Mouse (Mus musculus) induced T-regulatory cell, adult 2 months (primary cell): ENCODE measurements around the gene Polg2.
"Not testable (repeated sequence)": the region's sequence is repeated elsewhere in the genome, so short reads cannot be mapped to it uniquely, and the experiment has no call there.

Experiments used
- DNase-seq: peaks from one replicate; pipeline ENCODE4 v3.0.0-alpha.2; 2012; ENCODE audit warnings: low read depth

Gene Polg2

GRCm38 (mm10) chr11:106779388-106780088 lies at the start of gene Polg2:
Gene Polg2 (minus strand): TSS chr11:106779537.
- DNase-seq, result peak; percentile 98

- DNase-seq, result no peak
Measured at GRCm38 (mm10) chr11:106828079-106828478, 48.7 kb upstream of the Polg2 start.

DNA sequence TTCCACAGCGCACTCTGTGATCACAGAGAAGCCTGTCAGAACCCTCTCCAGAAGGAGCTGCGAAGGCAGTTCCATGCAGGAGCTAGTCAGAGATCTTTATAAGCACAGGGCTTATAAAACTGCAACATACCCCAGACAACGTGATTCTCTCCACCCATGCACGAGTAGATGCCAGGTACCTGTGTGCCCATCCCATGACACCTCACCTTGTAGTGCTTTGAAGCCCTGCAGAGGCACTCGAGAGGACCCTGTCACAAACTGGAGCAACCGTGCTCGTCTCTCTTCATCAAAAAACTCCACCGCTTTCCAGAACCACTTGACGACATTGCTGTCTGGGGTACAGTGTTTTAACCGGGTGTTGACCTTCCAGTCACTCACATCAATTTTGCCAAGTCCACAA lies 45.1 kb upstream of the Polg2 start:
- DNase-seq, result no peak

DNA sequence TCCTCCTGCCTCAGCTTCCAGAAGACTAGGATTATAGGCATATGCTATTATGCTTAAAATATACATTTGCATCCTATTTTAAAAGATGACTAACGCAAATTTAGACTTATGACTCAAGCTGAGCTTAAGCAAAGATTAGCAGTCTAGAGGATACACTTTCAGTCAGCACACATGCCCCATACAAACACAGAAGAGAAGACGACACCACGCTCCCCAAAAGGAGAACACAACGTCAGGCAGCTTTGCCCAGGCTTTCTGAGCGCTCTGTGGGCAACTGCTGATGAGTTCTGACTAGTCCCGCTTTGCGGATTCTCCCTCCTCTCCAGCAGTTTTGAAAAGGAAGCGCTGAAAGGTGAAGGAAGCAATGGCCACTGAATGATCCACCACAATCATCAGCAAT lies 44.4 kb upstream of the Polg2 start:
- DNase-seq, result no peak

DNA sequence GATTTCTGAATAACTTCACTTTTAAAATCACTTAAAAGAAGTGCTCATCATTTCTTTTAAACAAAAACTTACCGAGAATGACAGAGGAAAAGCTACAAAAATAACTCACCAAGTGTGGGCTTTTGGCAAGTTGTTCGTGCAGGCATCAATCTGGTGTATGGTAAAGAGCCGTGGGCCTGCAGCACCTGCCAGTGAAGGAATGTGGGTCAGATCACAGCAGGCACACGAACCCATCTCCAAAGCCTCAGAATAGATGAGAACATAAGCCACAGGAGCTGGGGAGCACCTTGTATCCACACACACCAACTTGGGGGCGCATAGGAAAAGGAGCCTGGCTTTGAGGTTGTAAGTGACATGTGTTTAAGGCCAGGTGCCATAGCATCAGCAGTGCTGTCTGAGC lies 43.6 kb upstream of the Polg2 start:
- no peak for DNase-seq

DNA sequence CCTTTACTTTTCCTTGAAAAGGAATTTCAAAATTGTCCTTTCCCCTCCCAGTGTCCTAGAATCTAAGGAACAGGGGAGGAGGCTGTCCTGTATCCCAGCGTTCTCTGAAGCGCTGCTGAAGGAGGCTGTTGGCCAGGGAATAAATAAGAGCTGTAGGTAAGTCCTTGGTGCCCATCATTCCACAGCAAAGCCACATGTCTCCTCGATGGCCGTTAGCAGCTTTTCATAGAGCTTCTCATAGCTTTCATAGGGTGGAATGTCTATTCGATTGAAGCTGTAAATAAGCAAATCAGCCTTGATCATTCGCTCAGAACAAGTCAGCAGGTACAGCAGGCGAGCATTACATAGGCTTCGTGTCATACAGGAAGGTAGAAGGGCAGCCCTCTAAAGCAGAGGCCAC lies 43.2 kb upstream of the Polg2 start:
- no peak for DNase-seq

DNA sequence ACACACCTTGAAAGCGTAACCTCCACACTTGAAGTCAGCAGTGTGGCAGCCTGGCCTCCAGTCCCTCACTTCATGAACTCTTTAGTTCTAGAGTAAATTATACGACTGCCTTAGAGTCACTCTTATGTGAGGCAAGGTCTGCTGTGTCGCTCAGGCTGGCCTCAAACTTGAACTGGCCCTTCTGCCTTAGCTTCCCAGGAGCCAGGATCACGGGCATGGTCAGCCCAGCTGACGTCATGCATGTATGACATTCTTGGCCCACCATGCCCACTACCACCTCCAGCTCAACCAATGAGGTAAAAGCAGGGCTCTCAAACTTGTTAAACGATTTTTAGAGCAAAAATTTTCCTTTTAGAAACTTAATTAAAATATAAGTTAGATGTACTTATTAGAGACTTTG lies 42.1 kb upstream of the Polg2 start:
- no peak for DNase-seq

DNA sequence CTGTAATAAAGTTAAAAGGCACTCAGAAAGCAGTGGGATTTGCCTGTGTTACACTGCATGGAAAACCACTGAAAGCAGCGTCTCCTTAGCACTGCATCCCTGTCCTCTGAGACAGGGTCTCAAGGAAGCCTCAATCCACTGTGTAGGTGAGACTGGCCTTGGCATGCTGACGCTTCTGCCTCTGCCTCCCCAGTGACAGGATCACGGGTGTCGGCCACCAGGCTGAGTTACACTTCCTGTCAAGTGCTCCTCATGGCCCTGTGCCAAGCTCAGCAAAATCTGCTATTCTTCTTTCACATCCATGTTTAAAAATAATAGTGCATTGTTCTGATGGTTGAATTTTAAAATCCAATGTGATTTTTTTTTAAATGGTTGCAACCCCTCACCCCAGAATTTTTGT lies 41.6 kb upstream of the Polg2 start:
- peak; percentile 20 for DNase-seq

DNA sequence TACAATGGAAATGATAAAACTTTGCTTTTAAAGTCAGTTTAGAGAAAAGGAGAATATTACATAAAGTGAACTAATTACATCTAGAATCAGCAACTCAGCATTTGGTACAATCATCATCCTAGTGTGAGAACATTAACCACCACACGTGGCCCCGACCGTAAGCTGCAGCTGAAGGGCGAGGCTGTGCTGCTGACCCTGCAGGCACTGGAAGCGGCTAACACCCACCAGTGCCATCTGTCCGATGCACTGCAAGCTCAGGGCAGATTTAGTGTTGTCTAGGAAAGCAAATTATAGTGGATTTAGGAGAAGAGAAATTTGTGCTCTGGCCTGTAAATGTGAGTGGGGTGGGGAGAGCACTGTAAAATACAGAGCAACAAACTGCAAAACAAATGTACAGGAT lies 40.9 kb upstream of the Polg2 start:
- no peak for DNase-seq

GRCm38 (mm10) chr11:106819595-106819994 lies 40.3 kb upstream of the Polg2 start:
- DNase-seq, result no peak

DNA sequence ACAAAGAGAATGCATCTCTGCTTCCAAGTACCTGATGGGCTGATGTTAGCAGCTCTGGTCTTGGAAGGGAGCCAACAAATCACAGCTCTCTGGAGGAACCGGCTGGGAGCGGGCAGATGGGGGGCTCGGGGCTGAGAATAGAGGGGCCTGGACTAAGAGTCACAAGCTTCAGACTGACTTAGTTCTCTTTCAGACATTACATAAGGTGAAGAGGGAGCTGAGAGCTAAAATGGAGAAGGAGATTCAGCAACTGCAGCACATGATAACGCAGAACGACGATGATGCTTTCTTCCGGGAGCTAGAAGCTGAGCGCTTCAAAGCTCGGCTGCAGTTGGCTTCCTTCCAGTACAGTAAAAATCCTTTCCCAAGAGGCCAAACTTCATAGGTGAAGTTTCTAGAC lies 39.0 kb upstream of the Polg2 start:
- no peak for DNase-seq

GRCm38 (mm10) chr11:106817808-106818207 lies 38.5 kb upstream of the Polg2 start:
- no peak for DNase-seq

GRCm38 (mm10) chr11:106817156-106817555 lies 37.8 kb upstream of the Polg2 start:
- DNase-seq, result no peak

DNA sequence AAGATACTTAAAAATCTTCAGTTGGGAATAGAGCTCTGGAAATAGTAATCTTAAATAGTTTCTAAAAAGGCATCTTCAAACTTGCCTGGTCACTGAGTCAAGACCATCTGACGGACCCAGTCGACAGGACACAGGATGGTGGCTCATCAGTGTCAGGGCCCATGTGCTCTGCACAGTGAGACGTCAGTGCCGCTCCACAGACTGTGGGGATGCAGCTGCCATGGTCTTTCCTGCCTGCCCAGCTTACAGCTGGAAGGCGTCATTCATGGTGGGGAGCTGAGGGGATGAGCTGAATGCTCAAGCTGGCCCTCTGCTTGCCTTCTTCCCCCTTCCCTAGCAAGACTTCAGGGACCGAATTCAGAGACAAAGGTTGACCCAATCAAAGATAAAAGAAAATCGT lies 37.0 kb upstream of the Polg2 start:
- no peak for DNase-seq

DNA sequence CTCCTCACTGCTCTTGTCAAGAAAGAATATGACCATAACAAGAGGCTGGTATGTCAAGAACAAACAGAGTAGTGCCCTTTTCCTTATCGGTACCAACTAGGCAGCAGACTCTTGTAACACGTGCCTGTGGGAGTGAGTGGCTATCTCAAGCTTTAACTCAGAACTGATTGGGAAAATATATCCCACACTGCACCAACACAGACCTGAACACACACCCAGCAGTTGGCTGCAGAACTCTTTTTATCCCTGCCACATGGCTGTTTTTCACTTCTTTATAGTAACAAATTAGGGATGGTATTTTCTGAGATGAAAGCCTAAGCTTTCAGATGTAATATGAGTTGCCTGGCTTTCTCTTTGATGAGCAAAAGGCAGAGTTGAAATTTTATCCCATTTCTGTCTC lies 36.4 kb upstream of the Polg2 start:
- DNase-seq, result no peak

DNA sequence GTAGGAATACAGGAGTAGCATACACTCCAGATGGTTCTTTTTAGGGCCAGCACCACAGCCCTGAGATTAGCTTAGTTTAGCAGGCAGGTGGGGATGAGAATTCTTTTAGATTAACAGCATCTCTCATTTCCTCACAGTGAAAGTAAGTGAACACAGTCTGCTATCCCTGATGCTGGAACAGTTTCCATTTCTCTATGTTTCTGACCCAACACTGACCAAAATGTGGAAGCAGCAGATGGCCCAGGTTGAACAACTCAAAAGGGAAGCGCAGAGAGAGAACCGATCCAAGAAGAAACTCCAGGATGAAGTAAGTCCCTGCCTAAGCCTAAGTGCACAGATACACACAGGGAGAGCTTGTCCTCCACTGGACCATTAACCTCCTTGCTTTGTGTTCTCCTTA lies 36.0 kb upstream of the Polg2 start:
- DNase-seq, result no peak

DNA sequence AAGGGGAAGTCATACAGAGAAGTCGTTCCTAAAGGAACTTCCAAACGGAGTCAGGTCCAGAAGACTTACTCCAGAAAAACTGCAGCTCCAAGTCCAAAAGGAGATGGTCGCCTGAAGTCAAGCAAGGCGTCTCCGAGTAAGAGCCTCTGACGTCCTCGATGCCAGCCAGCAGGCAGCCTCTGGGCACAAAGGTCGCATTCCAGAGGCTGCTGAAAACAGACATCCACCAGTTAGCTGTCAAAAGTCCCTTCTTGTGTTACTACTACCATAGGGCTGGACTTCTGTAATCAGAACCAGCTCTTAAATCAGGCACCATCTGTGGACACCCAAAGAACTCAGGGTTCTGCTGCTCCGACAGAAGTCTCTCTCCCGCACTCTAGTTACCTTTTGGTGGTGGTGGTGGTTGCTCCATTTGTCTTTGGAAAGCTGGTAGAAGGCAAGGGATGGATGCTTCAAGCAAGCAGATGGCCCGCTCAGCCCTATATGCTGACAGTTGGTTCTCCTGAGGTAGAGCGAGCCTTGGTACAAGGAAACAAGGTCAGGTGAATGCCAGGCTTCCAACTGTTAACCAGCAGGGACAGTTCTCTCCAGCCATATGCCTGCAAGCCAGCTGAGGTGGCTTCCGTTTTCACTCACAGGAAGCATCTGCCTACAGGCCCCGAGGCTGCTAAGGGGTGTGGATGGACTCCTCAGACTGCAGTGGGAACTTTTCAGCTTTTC lies 35.4 kb upstream of the Polg2 start:
- no peak for DNase-seq

DNA sequence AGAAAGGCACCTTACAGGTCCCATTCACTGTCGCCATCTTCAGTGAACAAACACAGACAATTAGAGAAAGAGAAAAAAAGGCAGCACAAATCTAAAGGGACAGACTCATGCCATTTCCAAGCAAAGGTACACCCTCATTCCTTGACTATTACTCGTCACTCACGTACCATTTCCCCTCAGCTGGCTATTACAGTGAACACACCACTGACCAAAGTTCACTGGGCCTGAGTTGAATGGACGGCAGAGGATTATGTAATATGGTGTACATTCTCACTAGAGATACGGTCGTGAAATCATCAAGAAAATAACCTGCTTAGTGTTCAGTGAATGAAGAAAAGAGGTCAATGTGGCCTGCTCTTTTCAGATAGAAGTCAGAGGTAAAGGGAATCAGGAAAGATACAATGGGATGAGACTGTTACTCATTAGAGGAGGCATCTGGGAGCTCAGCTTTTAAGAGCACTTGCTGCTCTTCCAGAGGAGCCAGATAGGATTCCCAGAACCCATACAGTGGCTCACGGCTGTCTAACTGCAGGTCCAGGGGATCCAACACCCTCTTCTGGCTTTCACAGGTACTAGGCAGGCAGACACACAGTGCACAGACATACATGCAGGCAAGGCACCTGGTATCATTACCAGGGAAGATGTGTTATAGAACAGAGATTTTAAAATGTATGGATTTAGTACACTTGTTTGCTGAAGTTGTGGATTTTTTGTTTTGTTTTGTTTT lies 33.2 kb upstream of the Polg2 start:
- DNase-seq, result no peak

DNA sequence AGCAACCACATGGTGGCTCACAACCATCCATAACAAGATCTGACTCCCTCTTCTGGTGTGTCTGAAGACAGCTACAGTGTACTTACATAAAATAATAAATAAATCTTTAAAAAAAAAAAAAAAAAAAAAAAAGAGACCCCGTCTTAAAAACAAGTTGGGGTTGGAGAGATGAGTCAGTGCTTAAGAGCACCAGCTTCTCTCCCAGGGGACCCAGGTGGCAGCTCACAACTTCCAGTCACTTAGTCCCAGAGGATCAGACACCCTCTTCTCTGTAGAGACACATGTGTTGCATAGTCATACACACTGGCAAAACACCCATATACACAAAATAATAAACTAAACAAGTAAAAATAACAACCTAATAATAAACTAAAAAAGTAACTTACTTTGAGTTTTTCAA lies 28.1 kb upstream of the Polg2 start:
- not testable (repeated sequence) for DNase-seq

DNA sequence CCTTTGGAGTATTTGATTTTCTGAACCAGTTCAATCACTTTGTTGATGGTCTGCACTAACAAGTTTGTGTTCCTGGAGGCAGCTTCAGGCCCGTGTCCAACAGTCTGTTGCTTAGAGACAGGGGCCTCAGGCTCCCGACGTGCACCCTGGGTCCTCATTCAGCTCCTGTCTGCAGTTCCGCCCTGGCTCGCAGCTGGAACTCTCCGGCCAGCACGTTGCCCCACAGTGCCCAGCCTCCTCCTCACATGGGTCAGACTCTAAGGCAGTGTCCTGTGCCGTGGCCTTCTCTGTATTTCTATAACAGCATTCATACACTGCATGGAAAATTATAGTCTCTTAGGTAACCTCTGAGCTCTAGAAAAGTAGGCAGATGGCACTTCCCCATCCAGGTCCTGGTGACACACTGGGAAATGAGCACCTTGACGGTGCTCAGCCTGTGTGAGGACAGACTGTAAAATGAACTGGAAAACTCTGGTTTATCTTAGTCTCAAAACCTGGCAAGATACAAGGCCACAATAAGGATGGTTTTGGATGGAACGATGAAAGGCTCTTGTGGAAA lies 22.8 kb upstream of the Polg2 start:
- no peak for DNase-seq

GRCm38 (mm10) chr11:106795679-106796078 lies 16.3 kb upstream of the Polg2 start:
- no peak for DNase-seq

DNA sequence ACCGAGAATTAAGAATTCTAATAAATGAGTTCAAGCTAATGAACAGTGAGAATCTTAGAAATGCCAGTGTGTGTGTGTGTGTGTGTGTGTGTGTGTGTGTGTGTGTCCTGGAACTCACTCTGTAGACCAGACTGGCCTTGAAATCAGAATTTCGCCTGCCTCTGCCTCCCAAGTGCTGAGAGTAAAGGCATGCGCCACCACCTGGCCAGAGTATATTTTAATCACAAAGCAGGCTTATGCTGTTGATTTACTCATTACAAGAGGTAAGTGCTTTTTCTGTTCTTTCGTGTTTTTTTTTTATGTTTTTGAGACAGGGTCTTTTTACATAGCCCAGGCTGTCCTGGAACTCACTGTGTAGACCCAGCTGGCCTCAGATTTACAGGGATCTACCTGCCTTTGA lies 14.5 kb upstream of the Polg2 start:
- DNase-seq, result peak; percentile 53

DNA sequence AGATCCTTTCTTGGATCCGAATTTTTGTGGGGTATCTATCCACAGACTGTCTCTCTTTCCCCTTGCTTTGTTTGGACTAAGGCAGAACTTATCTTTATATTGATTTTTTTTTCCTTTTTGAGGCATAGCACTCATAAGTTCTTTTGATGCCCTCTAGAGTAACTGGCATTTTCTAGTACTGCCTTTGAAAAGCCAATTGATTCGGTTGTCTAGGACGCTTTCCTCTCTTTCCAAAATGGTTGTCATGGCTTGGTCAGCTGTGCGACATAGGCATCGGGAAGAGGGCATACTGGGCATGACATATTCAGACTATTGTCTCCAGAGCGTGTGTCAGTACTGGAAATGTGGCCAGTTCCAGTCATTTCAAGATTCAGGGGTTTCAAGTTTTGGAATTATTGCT lies 10.3 kb upstream of the Polg2 start:
- DNase-seq, result no peak
